Mouse (Mus musculus) spleen, adult 2 months (tissue): ENCODE data around the gene Slc8b1. TPM values are rescaled to one million over a fixed set of nuclear protein-coding genes. Genes with fewer than 3 reads are reported as not detected.

Experiments used
- DNase-seq, 2 experiments: peaks; one replicate each; pipeline versions ENCODE4 v3.0.0 to v3.0.0-alpha.2; 2012 to 2021; ENCODE audit warnings: low spot score in 2 of 2, low read depth in 1 of 2
- H3K27ac ChIP-seq: fragments of 200-500 bp; 2 replicates; pipeline ENCODE4 v1.5.1; 2012; ENCODE audit warnings: low read length, inconsistent platforms; ENCODE audit not compliant: insufficient read depth
- H3K27me3 ChIP-seq: fragments of 200-500 bp; 2 replicates; pipeline ENCODE4 v1.6.1; 2012; ENCODE audit warnings: mild to moderate bottlenecking, moderate library complexity, low read length, inconsistent platforms; ENCODE audit not compliant: control insufficient read depth, insufficient read depth
- H3K36me3 ChIP-seq: fragments of 200-500 bp; 2 replicates; pipeline ENCODE4 v1.6.1; 2012; ENCODE audit warnings: mild to moderate bottlenecking, low read length, inconsistent platforms; ENCODE audit not compliant: control insufficient read depth, insufficient read depth
- H3K4me1 ChIP-seq: fragments of 200-500 bp; 2 replicates; pipeline ENCODE4 v1.6.1; 2011; ENCODE audit warnings: inconsistent platforms; ENCODE audit not compliant: control insufficient read depth, insufficient read depth, insufficient read length
- H3K4me3 ChIP-seq: fragments of 200-500 bp; 2 replicates; pipeline ENCODE4 v1.5.1; 2011; ENCODE audit warnings: mild to moderate bottlenecking, inconsistent platforms; ENCODE audit not compliant: insufficient read depth, insufficient read length; ENCODE audit errors: extremely low read depth
- CTCF ChIP-seq: fragments of 200-500 bp; IDR thresholded peaks from 2 replicates; pipeline ENCODE4 v1.5.1; 2011; ENCODE audit warnings: mild to moderate bottlenecking, inconsistent platforms; ENCODE audit not compliant: insufficient read depth, insufficient read length, insufficient replicate concordance; ENCODE audit errors: extremely low read depth
- POLR2A ChIP-seq: fragments of 200-500 bp; IDR thresholded peaks from 2 replicates; pipeline ENCODE4 v1.6.1; 2011; ENCODE audit warnings: low read depth, low read length, inconsistent platforms
- whole genome bisulfite sequencing: fragments of 180-500 bp; shearing (Covaris S2); methylation state at CpG from one replicate; pipeline ENCODE4 v1.1.7; 2018; 5-methylcytosine and 5-hydroxymethylcytosine counted together
- polyA plus RNA-seq: library from polyadenylated mRNA; depleted of rRNA; stranded (reverse); fragments of >200 nt; gene quantifications from 2 replicates; pipeline ENCODE4 v1.2.3, GENCODE M21; 2012

The Slc8b1 gene
- polyA plus RNA-seq, 1 experiment: 52.0 TPM

DNA sequence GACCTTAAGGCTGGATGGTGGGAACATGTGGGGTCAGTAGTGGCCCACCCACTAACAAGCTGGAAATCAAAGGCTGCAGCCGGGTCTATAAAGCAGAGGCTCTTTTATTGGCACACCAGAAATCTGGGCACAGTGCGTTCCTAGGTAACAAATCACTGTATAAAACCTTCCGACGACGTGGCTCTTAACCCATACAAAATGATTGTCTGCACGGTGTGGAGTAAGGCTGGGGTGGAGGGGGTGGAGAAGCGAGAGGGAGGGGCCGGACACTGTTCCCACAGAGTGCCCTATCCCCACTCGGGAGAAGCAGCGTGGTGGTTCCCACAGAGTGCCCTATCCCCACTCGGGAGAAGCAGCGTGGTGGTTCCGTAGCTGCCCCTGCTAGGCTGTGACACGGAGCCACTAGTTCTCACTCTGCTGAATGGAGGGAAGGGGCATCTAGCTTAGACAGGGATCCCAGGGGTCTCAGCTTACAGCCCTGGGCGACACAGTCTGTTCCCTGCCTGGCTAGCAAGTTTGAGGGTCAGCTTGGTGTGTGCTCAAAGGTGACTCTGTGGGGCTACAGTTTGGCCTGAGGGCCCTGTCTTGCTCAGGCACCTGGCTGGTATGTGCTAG lies 23.2 kb downstream of the Slc8b1 start:
- Histone ChIP-seq H3K4me3 (no peak overlapping the region), H3K4me1 (no peaks in the 10 kb centered on the region), H3K36me3 (peaks cover 16% of the 10 kb centered on the region), H3K27me3 (no peaks in the 10 kb centered on the region), H3K27ac (no peak overlapping the region)
- DNase-seq: no peak
- no peak for TF ChIP-seq POLR2A
- WGBS: 91% methylated on average over 15 of the region's 15 CpGs

DNA sequence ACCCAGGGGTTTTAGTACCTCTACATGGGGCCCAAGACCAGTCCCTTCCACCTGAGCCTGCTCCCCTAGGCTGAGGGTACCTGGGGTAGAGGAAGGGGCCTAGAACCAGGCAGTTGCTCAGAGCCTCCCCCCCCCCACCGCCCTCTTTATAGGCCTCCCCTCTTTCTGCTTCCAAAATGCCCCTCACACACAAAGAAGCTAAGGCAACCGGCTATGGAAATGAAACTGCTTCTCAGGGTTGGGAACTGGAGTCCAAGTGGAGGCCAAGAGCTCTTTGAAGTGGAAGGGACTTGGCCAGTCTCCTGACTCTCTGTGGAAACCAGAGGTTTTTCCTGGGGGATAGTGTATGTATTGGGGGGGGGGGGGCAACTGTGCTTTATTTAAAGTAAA lies 23.7 kb downstream of the Slc8b1 start:
- no peak for DNase-seq
- H3K27me3 ChIP-seq: no peaks in the 10 kb centered on the region
- WGBS: 89% methylated on average over 2 of the region's 2 CpGs
- no peak overlapping the region for H3K4me3 ChIP-seq
- H3K27ac ChIP-seq: no peak overlapping the region
- TF ChIP-seq CTCF (no peak), POLR2A (no peak)
- H3K4me1 ChIP-seq: no peaks in the 10 kb centered on the region
- H3K36me3 ChIP-seq: peaks cover 19% of the 10 kb centered on the region

GRCm38 (mm10) chr5:120536046-120536445 lies 25.1 kb downstream of the Slc8b1 start:
- no peak for DNase-seq
- Histone ChIP-seq H3K4me1 (no peaks in the 10 kb centered on the region), H3K4me3 (no peak overlapping the region), H3K36me3 (peaks cover 22% of the 10 kb centered on the region), H3K27me3 (no peaks in the 10 kb centered on the region), H3K27ac (no peak overlapping the region)
- WGBS: 94% methylated on average over 12 of the region's 13 CpGs
- TF ChIP-seq POLR2A (no peak), CTCF (no peak)

- Histone ChIP-seq H3K27me3 (no peaks in the 10 kb centered on the region), H3K36me3 (peaks cover 22% of the 10 kb centered on the region), H3K4me3 (no peak overlapping the region), H3K4me1 (no peaks in the 10 kb centered on the region), H3K27ac (no peak overlapping the region)
- DNase-seq: no peak
- 34% methylated on average over 5 of the region's 5 CpGs for WGBS
- TF ChIP-seq CTCF: no peak
- no peak for TF ChIP-seq POLR2A
These were observed 25.7 kb downstream of the Slc8b1 start for GRCm38 (mm10) chr5:120536632-120537031.

DNA sequence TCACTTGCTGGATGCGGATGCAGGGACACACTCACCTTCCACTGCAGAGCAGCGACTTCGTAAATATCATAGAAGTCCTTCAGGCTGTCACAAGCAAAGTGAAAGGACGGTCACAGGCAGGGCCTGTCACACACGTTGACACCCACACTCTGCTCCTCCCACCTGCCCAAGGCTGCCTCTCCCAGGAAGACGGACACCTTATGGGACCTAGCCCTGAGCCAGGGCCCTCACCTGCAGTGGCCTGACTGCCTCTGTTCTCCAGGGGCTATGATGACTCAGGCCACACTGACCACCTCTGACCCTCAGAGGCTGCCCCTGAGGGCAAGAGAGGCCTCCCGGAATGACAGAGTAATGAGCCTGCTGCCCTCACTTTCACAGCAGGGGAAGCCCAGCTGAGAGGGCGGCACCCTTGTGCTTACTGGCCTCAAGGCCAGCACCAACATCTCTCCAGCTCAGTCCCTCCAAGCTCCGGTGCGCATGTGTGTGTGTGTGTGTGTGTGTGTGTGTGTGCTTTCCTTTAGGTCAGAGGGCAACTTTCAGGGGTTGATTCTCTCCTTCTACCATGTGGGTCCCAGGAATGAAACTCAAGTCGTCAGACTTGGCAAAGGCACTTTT lies 37.4 kb downstream of the Slc8b1 start:
- Histone ChIP-seq H3K36me3 (peaks cover 14% of the 10 kb centered on the region), H3K4me3 (no peak overlapping the region), H3K27me3 (no peaks in the 10 kb centered on the region), H3K27ac (no peak overlapping the region), H3K4me1 (no peaks in the 10 kb centered on the region)
- DNase-seq: no peak
- WGBS: 97% methylated on average over 11 of the region's 11 CpGs
- TF ChIP-seq POLR2A: no peak
- TF ChIP-seq CTCF: no peak

DNA sequence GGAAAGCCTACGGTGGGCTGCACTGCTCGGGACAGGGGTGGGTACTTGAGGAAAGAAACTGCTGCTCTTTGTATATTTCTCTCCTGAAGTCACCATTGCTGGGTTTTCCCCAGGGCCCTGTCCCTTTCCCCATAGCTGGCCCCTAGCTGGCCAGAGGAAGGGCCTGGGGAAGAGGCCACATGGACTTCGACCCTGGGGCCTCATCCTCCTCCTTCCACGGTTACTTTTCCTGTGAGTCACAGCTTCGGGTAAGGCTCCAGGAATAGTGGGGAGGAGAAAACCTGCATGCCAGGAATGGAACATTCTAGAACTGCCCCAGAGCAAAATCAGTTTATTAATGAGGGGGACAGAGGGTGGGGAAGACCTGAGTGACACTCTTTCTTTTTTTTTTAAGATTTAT lies 39.2 kb downstream of the Slc8b1 start:
- DNase-seq: no peak
- Histone ChIP-seq H3K27me3 (no peaks in the 10 kb centered on the region), H3K36me3 (peaks cover 21% of the 10 kb centered on the region), H3K27ac (no peak overlapping the region), H3K4me1 (no peaks in the 10 kb centered on the region), H3K4me3 (no peak overlapping the region)
- TF ChIP-seq POLR2A (no peak), CTCF (no peak)
- 91% methylated on average over 5 of the region's 5 CpGs for WGBS

DNA sequence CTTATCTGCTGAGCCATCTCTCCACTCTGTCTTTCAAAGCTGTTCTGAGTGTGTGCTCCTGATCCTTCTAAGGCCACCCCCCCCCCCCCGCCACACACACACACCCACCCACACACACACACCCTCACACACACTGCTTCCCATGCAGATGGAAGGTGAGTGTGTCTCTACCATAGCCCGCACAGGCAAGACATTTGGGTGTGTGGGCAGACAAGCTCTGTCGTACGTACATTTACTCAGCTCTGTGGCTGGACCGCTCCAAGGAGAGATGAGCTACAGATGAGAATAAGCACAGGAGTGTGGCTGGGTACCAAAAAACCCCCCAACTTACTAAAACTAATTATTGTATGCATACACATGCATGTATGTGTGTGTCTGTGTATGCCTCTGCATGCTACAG lies 39.7 kb downstream of the Slc8b1 start:
- peaks cover 25% of the 10 kb centered on the region for H3K36me3 ChIP-seq
- TF ChIP-seq POLR2A (no peak), CTCF (no peak)
- H3K27me3 ChIP-seq: no peaks in the 10 kb centered on the region
- WGBS: 98% methylated on average over 5 of the region's 5 CpGs
- no peak overlapping the region for H3K27ac ChIP-seq
- no peak overlapping the region for H3K4me3 ChIP-seq
- no peak for DNase-seq
- H3K4me1 ChIP-seq: no peaks in the 10 kb centered on the region
